In the genomic region with DNA sequence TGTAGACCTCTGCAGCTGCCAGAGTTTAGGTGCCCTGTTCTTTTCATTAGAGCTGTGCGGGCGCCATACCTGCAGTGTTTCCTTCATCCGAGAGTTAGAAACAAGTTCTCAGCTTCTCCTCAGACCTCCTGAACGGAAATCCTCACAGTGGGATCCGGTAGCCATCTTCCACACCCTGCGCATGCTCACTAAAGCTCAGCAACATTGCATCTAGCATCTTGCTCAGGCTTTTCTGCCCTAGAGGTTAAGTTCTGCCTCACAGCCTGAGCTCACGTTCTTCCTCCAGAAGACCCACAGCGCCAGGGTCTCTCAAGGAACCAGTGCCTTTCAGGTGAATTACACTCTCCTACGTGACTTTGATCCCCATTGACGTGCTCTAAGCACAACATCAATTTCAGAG, we compare ENCODE assay signal across 22 mouse cellular contexts.
"Had no signal": no experiment of that assay in that cellular context is flagged by ENCODE, and none has a peak within 500 bp of the region (broad histone marks: within the 10 kb centered on the region; RNA-seq: fewer than 3 reads in every experiment).

No protein-coding gene starts in this region.

- H3K4me3 ChIP-seq: heart, embryonic 10.5 days; heart, embryonic 12.5 days; hindbrain, embryonic 13.5 days; hindbrain, embryonic 15.5 days; kidney, embryonic 15.5 days; layer of hippocampus, adult 2 months; left cerebral cortex, adult 2 months; limb, embryonic 10.5 days; limb, embryonic 12.5 days; liver, embryonic 13.5 days had no signal

- DNase-seq: gastrocnemius, postnatal 14 days; heart, adult 18-20 months; heart, postnatal 14 days; heart, postnatal 36 days; kidney, adult 11 months; kidney, adult 2 months; kidney, adult 9 months; kidney, postnatal 25 days; kidney, postnatal 4 days; liver; liver, embryonic 13.5 days had no signal

- H3K27ac ChIP-seq: heart, embryonic 10.5 days; hindbrain, embryonic 13.5 days; hindbrain, embryonic 15.5 days; hindbrain, postnatal 0 days; kidney, embryonic 15.5 days; kidney, postnatal 0 days; left cerebral cortex, adult 2 months; limb, embryonic 10.5 days; limb, embryonic 12.5 days; liver, embryonic 13.5 days had no signal
